Mouse (Mus musculus) C2C12 (cell line): ENCODE results near the gene Cacna1b. TPM values are rescaled to one million over a fixed set of nuclear protein-coding genes. Genes with fewer than 3 reads are reported as not detected.

Experiments
- H3K27me3 ChIP-seq: one replicate; pipeline ENCODE4 v1.6.1; 2011; ENCODE audit not compliant: control insufficient read depth, insufficient read depth, insufficient read length
- H3K36me3 ChIP-seq: one replicate; pipeline ENCODE4 v1.6.1; 2011; ENCODE audit not compliant: control insufficient read depth, insufficient read depth
- H3K4me3 ChIP-seq: one replicate; pipeline ENCODE4 v1.5.1; 2011; ENCODE audit warnings: mild to moderate bottlenecking, control low read depth; ENCODE audit not compliant: poor library complexity, insufficient read depth, severe bottlenecking
- H3K79me2 ChIP-seq: one replicate; pipeline ENCODE4 v1.6.1; 2011; ENCODE audit not compliant: control insufficient read depth, insufficient read depth
- H3K79me3 ChIP-seq: one replicate; pipeline ENCODE4 v1.6.1; 2011; ENCODE audit warnings: low read depth, control low read depth
- H3ac ChIP-seq: one replicate; pipeline ENCODE3; 2011; ENCODE audit warnings: low read depth; ENCODE audit not compliant: control insufficient read depth, insufficient read length
- CEBPB ChIP-seq: IDR thresholded peaks from one replicate; pipeline ENCODE4 v1.6.1; 2011; ENCODE audit warnings: low read depth, mild to moderate bottlenecking, control low read depth, moderate library complexity
- CTCF ChIP-seq: IDR thresholded peaks from one replicate; pipeline ENCODE4 v1.5.1; 2011; ENCODE audit not compliant: control insufficient read depth, insufficient read depth, insufficient read length
- FOSL1 ChIP-seq: IDR thresholded peaks from one replicate; pipeline ENCODE4 v1.8.0; 2011; ENCODE audit warnings: mild to moderate bottlenecking, low read length; ENCODE audit not compliant: poor library complexity, insufficient read depth, severe bottlenecking
- MAX ChIP-seq: IDR thresholded peaks from one replicate; pipeline ENCODE4 v1.6.1; 2011; ENCODE audit warnings: mild to moderate bottlenecking, control low read depth
- MYOD1 ChIP-seq: IDR thresholded peaks from one replicate; pipeline ENCODE4 v1.6.1; 2011; ENCODE audit warnings: low read depth; ENCODE audit not compliant: control insufficient read depth, insufficient read length
- MYOG ChIP-seq: IDR thresholded peaks from one replicate; pipeline ENCODE4 v1.6.1; 2011; ENCODE audit not compliant: control insufficient read depth, insufficient read length; ENCODE audit errors: extremely low read depth
- USF1 ChIP-seq: IDR thresholded peaks from one replicate; pipeline ENCODE4 v1.6.1; 2011; ENCODE audit warnings: low read depth, mild to moderate bottlenecking, control low read depth, moderate library complexity
- polyA plus RNA-seq: library from polyadenylated mRNA; unstranded; fragments of >200 nt; fragmentation: generic; extraction: Trizol; gene quantifications from one replicate; pipeline ENCODE4 v1.2.1, GENCODE M21; 2012; ENCODE audit warnings: missing spikeins

Gene Cacna1b
- polyA plus RNA-seq, 1 experiment = under 0.01 TPM

DNA sequence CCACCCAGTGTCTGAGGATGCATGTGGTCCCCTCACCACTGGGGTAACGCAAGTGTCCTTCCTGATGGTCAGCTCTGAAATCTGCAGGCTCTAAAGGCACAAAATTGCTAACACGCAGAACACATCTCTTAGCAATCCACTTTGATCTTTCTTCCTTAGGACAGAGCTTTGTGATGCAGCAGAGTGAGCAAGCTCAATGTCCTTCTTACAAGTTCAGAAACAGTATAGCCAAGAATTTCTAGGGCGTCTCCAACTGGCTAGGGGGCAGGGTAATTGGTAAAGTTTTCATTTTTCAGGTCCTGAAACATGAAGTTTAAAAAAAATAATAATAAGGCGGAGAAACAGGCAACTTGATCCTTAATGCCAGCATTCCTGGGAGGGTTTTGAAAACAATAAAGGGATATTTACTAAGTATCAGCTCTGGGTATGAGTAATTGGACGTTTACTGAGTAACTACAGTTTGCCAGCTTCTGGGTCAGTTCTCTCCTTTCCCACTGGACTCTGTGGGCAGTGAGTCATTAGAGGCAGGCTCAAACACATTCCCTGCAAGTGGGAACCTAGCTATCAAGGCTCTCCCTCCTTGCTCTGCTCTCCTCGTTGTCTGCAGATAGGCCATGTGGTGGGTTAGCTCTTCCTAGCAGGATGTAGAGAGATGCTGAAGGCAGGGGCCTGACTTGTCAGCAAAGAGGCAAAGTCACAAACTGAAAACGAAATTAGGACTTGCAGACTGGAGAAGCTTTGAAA is 200.2 kb downstream of the Cacna1b start:
- Histone ChIP-seq H3K36me3 (no peaks in the 10 kb centered on the region), H3K27me3 (no peaks in the 10 kb centered on the region), H3K79me2 (no peaks in the 10 kb centered on the region), H3K4me3 (no peak overlapping the region), H3ac (no peak overlapping the region), H3K79me3 (no peaks in the 10 kb centered on the region)
- TF ChIP-seq MYOD1 (no peak), FOSL1 (peak; percentile 71), CTCF (no peak), MAX (peak; percentile 94)

DNA sequence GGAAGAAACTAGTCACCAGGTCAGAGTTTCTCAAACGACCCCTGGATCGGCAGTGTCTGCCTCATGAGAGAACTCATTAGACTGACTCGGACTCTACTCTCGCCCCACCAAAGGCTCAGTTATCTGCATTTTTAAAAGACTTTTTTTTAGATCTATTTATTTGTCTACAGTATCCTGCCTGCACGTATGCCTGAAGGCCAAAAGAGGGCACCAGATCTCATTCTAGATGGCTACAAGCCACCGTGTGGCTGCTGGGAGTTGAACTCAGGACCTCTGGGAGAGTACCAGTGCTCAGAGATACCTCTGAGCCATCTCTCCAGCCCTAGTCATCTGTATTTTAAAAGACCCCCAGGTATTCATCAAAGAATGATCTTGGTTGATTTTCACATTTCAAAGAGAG is 201.0 kb downstream of the Cacna1b start:
- TF ChIP-seq CTCF = no peak
- no peak for TF ChIP-seq MYOG
- TF ChIP-seq USF1 = no peak
- TF ChIP-seq FOSL1 = no peak
- TF ChIP-seq CEBPB = no peak
- TF ChIP-seq MAX = no peak
- TF ChIP-seq MYOD1 = no peak
- no peaks in the 10 kb centered on the region for H3K36me3 ChIP-seq
- no peak overlapping the region for H3K4me3 ChIP-seq
- no peak overlapping the region for H3ac ChIP-seq
- H3K27me3 ChIP-seq = no peaks in the 10 kb centered on the region
- H3K79me3 ChIP-seq = no peaks in the 10 kb centered on the region
- H3K79me2 ChIP-seq = no peaks in the 10 kb centered on the region

DNA sequence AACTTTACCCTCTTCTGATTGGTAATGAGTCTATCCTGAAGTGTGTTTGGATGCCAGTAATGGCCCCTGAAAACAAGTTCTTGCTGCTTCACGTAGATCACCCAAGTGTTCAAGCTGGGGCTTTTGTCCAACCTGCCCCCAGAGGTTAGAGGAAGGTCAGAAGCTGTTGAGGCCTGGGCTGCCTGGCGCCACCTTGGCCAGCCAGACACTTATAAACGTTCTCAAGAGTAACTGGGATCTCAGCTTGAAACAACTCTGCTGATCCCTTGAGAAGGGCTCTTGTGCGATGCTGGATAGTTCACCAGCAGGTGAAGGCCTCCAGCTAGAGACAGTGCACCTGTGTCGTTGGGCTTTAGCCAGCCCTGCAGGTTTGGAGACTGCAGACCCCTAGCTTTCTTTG is 202.8 kb downstream of the Cacna1b start:
- Histone ChIP-seq H3K79me2 (no peaks in the 10 kb centered on the region), H3K79me3 (no peaks in the 10 kb centered on the region), H3K27me3 (no peaks in the 10 kb centered on the region), H3ac (no peak overlapping the region), H3K36me3 (no peaks in the 10 kb centered on the region), H3K4me3 (no peak overlapping the region)
- TF ChIP-seq FOSL1 (no peak), USF1 (no peak), MYOG (no peak), CTCF (no peak), MYOD1 (no peak), MAX (no peak), CEBPB (no peak)

DNA sequence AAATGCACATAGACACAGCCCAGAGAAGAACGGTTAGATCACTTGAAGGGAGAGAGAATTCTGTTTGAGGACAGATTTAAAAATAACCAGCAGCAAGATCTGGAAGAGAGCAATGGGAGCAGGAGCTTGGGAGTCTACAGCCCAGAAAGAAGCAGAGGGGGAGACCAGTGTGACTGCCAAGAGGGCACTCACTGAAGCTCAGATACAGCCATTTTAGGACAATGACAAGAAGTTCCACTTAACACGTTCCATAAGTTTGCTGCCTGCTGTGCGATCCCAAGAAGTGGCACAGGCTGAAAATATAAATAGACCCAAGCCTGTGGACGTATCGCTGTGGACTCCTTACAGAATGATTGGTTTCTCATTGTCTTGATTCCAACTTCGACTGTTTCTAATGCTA is 206.6 kb downstream of the Cacna1b start:
- H3K79me3 ChIP-seq = no peaks in the 10 kb centered on the region
- no peak overlapping the region for H3ac ChIP-seq
- no peaks in the 10 kb centered on the region for H3K27me3 ChIP-seq
- no peak for TF ChIP-seq MAX
- TF ChIP-seq MYOD1 = no peak
- TF ChIP-seq CTCF = no peak
- H3K4me3 ChIP-seq = no peak overlapping the region
- H3K36me3 ChIP-seq = no peaks in the 10 kb centered on the region
- H3K79me2 ChIP-seq = no peaks in the 10 kb centered on the region

DNA sequence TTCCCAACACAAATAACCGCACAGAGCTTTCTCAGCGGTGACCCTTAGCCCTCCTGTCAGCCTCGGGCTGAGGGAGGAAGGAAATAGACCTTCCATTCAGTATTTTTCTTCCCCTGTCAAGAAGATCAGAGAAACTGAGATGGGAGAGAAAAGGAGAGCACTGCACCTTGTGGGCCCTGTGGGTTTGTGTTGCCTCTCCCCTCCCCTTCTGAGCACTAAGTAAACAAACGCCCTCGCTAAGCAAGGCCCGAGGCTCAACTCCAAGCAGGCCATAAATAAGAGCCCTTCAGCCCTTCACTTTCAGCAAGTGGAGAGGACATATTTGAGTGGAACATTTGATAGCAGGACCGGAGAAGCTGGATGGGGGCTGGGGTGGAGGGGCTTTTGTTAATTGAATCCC is 209.0 kb downstream of the Cacna1b start:
- TF ChIP-seq CEBPB = no peak
- no peak for TF ChIP-seq USF1
- no peak for TF ChIP-seq FOSL1

More for the DNA sequence above, 209.0 kb downstream of the Cacna1b start:
- Histone ChIP-seq H3K4me3 (no peak overlapping the region), H3K79me2 (no peaks in the 10 kb centered on the region), H3K36me3 (no peaks in the 10 kb centered on the region), H3K27me3 (no peaks in the 10 kb centered on the region), H3ac (no peak overlapping the region), H3K79me3 (no peaks in the 10 kb centered on the region)

Other genes with a start within 250 kb of the Cacna1b start
- gene Ehmt1, start 156.5 kb upstream of the Cacna1b start, polyA plus RNA-seq = 18.3 TPM
- 6.6 TPM for gene Arrdc1, start 172.1 kb upstream of the Cacna1b start, polyA plus RNA-seq
- 35.8 TPM for gene Zmynd19, start 186.6 kb upstream of the Cacna1b start, polyA plus RNA-seq
- 13.9 TPM for gene Dph7, start 199.2 kb upstream of the Cacna1b start, polyA plus RNA-seq
- 98.4 TPM for gene Mrpl41, start 211.9 kb upstream of the Cacna1b start, polyA plus RNA-seq
- 3.8 TPM for gene Pnpla7, start 212.9 kb upstream of the Cacna1b start, polyA plus RNA-seq